Mouse (Mus musculus): ENCODE measurements at regions not wholly inside any gene's neighbourhood (a gene's known extent, or its start where the extent isn't known, plus 50 kb on each side); places are given as distances from the start of the nearest gene placed in this dataset.

DNA sequence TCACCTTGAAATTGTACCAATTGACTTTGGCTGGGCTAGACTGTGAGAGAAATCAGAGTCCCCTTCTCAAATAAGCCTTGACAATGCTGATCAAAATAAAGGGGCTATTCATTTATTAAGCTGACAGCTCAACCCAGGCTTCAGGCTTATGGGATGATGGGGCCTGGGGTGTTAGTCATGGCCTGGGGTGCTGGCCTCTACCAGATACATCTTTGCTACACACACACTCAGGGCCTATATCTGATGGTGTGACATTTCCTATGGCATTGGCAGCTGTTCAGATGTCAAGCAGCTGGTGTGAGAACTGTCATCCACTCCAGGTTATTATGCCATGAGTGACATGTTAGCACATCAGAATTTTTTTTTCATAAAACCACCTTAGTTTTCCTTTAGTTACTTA lies 1396.2 kb downstream of the Mat2b start:
- peak; percentile 39 for DNase-seq
- intact Hi-C loops (cut with DNase I) = no loop called here

DNA sequence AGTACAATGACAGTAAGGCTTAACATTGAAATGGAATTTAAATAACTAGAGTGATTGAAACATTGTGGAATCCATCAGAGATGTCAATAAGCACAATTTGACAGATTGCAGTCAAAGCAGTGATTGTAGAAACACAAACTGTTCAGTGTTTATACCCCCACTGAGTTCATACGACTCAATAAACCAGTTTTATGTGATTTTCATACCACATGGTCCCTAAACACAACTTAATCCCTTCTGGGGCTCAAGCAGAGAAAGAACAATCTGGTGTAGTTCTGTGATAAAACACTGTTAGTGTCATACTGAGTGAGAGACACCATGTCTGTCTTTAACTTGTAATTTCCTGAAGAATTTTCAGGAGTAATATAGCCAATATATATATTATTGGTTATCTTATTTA lies 1439.6 kb downstream of the Mat2b start:
- DNase-seq = no peak
- intact Hi-C loops (cut with DNase I) = no loop called here

DNA sequence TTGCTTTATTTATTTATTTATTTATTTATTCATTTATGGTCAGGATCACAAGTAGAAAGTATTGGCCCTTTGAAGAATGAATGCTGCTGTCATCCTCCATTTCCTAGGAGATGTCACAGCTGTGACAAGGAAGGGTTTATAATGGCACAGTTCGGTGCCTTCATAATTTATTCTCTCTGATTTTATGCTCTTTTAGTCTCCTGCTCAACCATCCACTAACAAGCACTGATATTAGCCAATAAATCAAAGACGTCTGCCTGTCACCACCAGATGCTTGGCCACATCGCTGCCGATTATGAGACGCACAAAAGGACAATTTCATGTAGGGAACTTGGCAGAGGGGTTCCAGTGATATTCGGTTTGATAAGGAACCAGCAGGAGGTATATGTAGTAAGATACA lies 1466.7 kb downstream of the Mat2b start:
- intact Hi-C loops (cut with DNase I) = no loop called here
- peak; percentile 28 for DNase-seq

DNA sequence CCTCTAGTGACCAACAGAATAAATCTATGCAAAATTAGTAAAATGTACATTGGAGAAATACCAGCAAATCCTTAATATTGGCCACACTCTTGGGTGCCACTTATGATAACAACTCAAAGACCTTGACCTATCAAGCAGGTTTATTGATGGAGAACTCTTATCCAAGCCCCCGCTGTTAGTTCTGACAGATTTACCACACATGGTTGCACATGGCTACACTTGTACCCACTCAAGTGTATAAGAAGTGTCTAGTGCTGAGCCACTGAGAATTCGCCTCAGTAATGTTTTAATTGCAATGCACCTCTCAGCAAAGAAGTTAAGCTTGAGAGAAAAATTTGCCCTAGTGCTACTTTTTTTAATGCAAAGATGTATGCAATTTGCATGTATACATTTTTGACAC lies 1470.3 kb downstream of the Mat2b start:
- intact Hi-C loops (cut with DNase I) = no loop called here
- peak; percentile 25 for DNase-seq

DNA sequence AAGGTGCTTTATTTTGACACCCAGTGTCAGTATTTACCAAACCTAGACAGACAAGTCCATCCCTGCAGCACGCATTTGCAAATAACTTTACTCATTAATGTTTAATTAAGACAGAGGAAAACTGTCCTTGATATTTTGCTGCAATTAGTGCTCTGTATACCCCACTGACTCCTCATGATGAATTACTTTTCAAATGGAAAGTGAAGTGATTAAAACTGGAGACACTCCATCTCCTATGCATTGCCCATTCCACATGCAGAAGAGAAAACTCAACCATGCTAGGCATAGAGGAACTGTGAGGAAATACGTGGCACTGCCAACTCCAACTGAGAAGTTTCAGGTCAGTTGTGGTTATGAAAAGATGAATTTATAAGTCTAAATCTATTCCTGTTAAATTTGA lies 1471.6 kb downstream of the Mat2b start:
- intact Hi-C loops (cut with DNase I) = no loop called here
- DNase-seq = peak; percentile 1

All from left cerebral cortex, postnatal 4 days (tissue).